Mouse (Mus musculus): ENCODE results near the gene Sumf1. TPM values are rescaled to one million over a fixed set of nuclear protein-coding genes. Genes with fewer than 3 reads are reported as not detected.

Gene Sumf1
- polyA plus RNA-seq, 1 experiment from 2014 or later, result 10.5 TPM

- Histone ChIP-seq H3K4me2 (replicated peaks) (no peak overlapping the region), H3K36me3 (no peaks in the 10 kb centered on the region), H3K27me3 (0 out of 2 replicates have a peak, but pooled peaks cover 5% of the 10 kb centered on the region), H3K4me1 (replicated peaks) (peaks cover 9% of the 10 kb centered on the region), H3K4me3 (replicated peaks) (no peak overlapping the region), H3K9me3 (no peaks in the 10 kb centered on the region), H3K9ac (replicated peaks) (no peak overlapping the region), H3K27ac (no peak overlapping the region)
- ATAC-seq, result no peak
- 94% methylated on average over 4 of the region's 4 CpGs for WGBS
These were observed 44.5 kb downstream of the Sumf1 start for GRCm38 (mm10) chr6:108140722-108141490.

DNA sequence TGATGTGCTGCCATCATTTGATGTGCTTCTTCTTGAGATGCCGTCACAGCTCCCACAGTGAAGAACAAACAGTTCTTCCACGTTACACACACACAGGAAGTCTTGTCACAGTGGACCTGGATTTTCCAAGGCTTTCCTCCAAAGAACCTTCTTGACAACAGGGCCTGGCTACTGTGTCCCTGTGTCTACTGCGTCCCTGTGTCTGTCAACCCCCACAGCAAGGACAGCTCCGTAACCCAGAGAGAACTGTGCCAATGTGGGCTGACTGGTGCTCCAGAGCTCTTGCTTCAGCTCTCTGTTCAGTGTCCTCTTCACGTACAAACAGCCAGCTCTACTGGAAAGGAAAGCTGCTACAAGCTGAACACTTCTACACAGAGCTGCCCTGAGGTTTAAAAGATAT, 48.4 kb downstream of the Sumf1 start:
- H3K9me3 ChIP-seq, result no peaks in the 10 kb centered on the region
- H3K36me3 ChIP-seq, result no peaks in the 10 kb centered on the region
- WGBS, result 94% methylated on average over 5 of the region's 5 CpGs
- no peaks in the 10 kb centered on the region for H3K27me3 ChIP-seq
- H3K4me3 ChIP-seq (replicated peaks), result no peak overlapping the region
- no peak overlapping the region for H3K9ac ChIP-seq (replicated peaks)
- no peak overlapping the region for H3K4me2 ChIP-seq (replicated peaks)
- no peak overlapping the region for H3K27ac ChIP-seq
- ATAC-seq, result no peak
- no peaks in the 10 kb centered on the region for H3K4me1 ChIP-seq (replicated peaks)

- no peaks in the 10 kb centered on the region for H3K36me3 ChIP-seq
- ATAC-seq, result no peak
- H3K27me3 ChIP-seq, result no peaks in the 10 kb centered on the region
- no peaks in the 10 kb centered on the region for H3K4me1 ChIP-seq (replicated peaks)
- no peaks in the 10 kb centered on the region for H3K9me3 ChIP-seq
- H3K4me2 ChIP-seq (replicated peaks), result no peak overlapping the region
- H3K27ac ChIP-seq, result no peak overlapping the region
- H3K4me3 ChIP-seq (replicated peaks), result no peak overlapping the region
- H3K9ac ChIP-seq (replicated peaks), result no peak overlapping the region
- WGBS, result 97% methylated on average over 1 of the region's 1 CpGs
These were observed 49.1 kb downstream of the Sumf1 start for GRCm38 (mm10) chr6:108136286-108136685.

DNA sequence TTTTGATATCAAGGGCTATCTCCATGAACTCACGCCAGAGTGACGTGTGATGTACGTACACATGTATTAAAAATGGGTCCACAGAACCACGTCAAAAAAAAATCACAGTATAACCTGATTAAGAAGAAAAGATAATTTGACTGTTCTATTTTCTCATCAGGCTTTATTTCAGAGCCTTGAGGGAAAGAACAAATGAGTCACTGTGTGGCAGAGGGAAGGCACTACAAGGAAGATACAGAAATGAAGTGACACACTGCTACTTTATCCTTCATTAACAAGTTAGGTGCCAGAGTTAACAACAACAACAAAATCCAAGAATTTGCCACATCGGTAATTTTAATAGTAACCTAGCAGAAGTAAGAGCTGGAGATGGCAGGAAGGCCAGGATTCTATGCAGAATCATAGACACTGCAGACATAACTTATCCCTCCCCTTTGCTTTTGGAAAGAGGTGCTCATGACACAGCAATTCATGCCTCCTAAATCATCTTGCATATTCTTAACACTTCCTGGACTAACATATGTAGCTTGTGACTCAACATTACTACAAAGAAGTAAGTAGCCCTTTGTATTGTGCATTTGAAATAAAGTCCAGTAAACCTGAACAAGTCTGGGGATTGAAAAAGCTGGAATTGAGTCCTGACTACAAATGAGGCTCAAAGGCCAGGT, 53.0 kb downstream of the Sumf1 start:
- no peaks in the 10 kb centered on the region for H3K9me3 ChIP-seq
- H3K4me2 ChIP-seq (replicated peaks), result no peak overlapping the region
- H3K27ac ChIP-seq, result no peak overlapping the region
- no peak for ATAC-seq
- no peak overlapping the region for H3K4me3 ChIP-seq (replicated peaks)
- WGBS, result 95% methylated on average over 5 of the region's 5 CpGs
- H3K4me1 ChIP-seq (replicated peaks), result no peaks in the 10 kb centered on the region
- no peak overlapping the region for H3K9ac ChIP-seq (replicated peaks)
- no peaks in the 10 kb centered on the region for H3K27me3 ChIP-seq
- H3K36me3 ChIP-seq, result no peaks in the 10 kb centered on the region

DNA sequence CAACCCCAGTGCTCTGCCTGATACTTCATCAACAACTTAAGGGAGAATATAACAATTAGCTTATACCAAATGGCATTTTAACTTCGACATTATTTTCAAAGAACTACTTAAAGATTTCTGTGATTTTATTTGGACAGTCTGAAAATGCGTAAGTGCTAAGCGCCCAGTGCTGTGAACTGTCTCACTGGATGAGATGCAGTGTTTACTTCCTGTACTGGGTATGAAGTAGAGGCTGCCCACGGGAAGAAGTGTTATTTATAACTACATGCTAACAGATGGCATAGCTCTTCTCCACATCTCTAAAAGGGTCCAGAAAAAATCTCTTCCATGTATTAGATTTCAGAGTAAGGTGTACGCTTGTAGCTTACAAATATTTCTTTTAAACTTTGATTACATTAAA, 54.7 kb downstream of the Sumf1 start:
- Histone ChIP-seq H3K4me2 (replicated peaks) (no peak overlapping the region), H3K9ac (replicated peaks) (no peak overlapping the region), H3K4me1 (replicated peaks) (no peaks in the 10 kb centered on the region), H3K9me3 (no peaks in the 10 kb centered on the region), H3K36me3 (no peaks in the 10 kb centered on the region), H3K27ac (no peak overlapping the region), H3K4me3 (replicated peaks) (no peak overlapping the region), H3K27me3 (no peaks in the 10 kb centered on the region)
- WGBS, result 93% methylated on average over 5 of the region's 5 CpGs
- ATAC-seq, result no peak

DNA sequence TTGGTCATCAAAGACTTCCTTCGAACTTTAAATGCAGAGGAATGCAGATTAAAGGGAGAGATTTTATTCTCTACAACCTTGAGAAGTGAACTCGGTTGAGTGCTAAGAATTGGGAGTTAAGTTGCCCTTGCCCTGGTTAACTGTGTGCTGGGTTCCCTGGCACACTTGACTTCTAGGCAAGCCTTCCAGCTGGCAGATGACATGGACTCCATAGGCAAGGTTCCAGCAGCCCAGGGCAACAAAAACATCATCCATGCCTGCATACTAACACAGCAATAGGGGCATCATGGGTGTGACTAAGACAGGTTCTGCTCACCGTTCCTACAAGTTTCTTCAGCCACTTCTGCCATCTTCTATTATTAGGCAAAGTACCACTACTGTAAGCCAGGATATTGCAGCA, 58.8 kb downstream of the Sumf1 start:
- WGBS, result 91% methylated on average over 3 of the region's 3 CpGs
- no peak for ATAC-seq
- H3K36me3 ChIP-seq, result no peaks in the 10 kb centered on the region

DNA sequence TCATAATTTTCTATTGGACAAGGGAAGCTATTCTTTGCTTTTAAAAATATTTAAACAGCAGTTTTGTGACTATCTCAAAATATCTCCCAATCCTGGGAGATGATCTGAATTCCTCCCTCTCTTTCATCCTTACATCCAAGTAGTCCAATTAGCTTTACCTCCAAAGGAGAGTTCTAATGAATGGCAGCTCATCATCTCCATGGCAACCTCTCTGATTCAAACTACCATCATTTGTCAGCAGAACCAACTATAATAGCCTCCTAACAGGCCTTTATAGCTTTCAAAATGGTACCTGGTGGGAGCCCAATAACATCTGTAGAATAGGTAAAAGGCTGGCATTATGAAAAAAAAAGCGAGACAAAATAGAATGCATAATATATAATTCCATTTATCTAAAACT, 59.9 kb downstream of the Sumf1 start:
- ATAC-seq, result no peak
- Histone ChIP-seq H3K4me2 (replicated peaks) (no peak overlapping the region), H3K4me3 (replicated peaks) (no peak overlapping the region), H3K4me1 (replicated peaks) (no peaks in the 10 kb centered on the region), H3K9me3 (no peaks in the 10 kb centered on the region), H3K27ac (no peak overlapping the region), H3K9ac (replicated peaks) (no peak overlapping the region), H3K36me3 (no peaks in the 10 kb centered on the region), H3K27me3 (no peaks in the 10 kb centered on the region)
- WGBS, result 83% methylated on average over 1 of the region's 1 CpGs

More for the DNA sequence above, 58.8 kb downstream of the Sumf1 start:
- Histone ChIP-seq H3K27ac (no peak overlapping the region), H3K4me3 (replicated peaks) (no peak overlapping the region), H3K4me1 (replicated peaks) (no peaks in the 10 kb centered on the region), H3K4me2 (replicated peaks) (no peak overlapping the region), H3K9me3 (no peaks in the 10 kb centered on the region), H3K9ac (replicated peaks) (no peak overlapping the region), H3K27me3 (no peaks in the 10 kb centered on the region)

DNA sequence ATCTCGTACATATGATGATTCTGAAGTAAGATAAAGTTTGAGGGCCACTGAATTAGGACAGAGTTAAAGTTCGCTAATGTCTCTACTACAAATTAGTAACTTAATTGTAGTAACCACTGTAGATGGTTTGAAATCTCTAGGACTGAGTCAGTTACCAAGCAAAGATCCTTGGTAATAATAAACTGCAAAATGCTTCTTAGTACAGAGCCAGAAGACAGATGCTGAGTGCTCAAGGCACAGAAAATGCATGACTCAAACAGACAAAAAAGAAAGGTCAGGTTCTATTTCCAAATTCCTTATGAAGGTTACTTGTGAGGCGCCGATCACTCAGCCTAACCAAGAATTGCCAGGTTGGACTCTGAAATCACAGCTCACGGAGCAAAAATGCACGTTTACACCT, 67.5 kb downstream of the Sumf1 start:
- WGBS, result 94% methylated on average over 6 of the region's 6 CpGs
- H3K4me1 ChIP-seq (replicated peaks), result no peaks in the 10 kb centered on the region
- 0 out of 2 replicates have a peak, but pooled peaks cover 3% of the 10 kb centered on the region for H3K36me3 ChIP-seq
- H3K4me3 ChIP-seq (replicated peaks), result no peak overlapping the region
- no peak overlapping the region for H3K4me2 ChIP-seq (replicated peaks)
- no peaks in the 10 kb centered on the region for H3K27me3 ChIP-seq
- ATAC-seq, result no peak
- no peak overlapping the region for H3K9ac ChIP-seq (replicated peaks)
- H3K9me3 ChIP-seq, result no peaks in the 10 kb centered on the region
- H3K27ac ChIP-seq, result no peak overlapping the region

DNA sequence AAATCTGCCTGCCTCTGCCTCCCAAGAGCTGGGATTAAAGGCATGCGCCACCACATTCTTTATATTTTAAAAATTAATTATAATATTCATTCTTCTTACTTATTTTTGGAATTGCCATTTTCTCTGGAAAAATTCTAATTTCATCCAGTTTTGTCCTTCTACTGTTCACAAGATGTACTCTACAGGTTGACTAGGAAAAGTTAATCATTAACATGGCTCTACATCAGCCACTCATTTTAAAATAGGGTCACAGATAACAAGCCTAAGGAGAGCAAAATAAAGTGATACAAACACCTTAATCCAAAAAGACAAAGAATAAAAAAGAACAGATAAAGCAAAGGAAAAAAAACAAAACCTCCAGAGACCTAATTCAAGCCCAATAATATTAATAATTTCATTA, 70.4 kb downstream of the Sumf1 start:
- ATAC-seq, result no peak
- WGBS, result 97% methylated on average over 1 of the region's 1 CpGs

DNA sequence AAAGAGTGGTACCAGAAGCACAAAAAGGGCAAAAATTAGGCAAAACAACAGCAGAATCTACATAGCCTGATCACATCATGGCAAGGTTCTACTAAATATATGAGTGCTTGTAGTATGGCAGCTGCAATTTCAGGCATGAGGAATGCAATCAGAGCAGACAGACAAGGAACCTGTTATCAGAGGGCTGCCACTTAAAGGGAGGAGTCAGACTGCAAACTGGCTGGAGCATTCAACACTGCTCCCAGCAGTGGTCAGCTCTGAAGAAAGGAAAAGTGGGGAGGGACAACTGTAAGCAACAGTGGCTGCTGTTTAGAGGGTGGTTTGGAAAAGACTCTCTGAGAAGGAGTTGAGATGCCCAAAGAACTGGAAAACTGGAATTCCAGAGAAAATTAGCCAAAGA, 73.7 kb downstream of the Sumf1 start:
- no peaks in the 10 kb centered on the region for H3K9me3 ChIP-seq
- no peak overlapping the region for H3K4me2 ChIP-seq (replicated peaks)
- H3K9ac ChIP-seq (replicated peaks), result no peak overlapping the region
- H3K4me1 ChIP-seq (replicated peaks), result no peaks in the 10 kb centered on the region
- no peaks in the 10 kb centered on the region for H3K27me3 ChIP-seq
- H3K27ac ChIP-seq, result no peak overlapping the region
- H3K36me3 ChIP-seq, result no peaks in the 10 kb centered on the region
- H3K4me3 ChIP-seq (replicated peaks), result no peak overlapping the region
- no peak for ATAC-seq

More for the DNA sequence above, 70.4 kb downstream of the Sumf1 start:
- Histone ChIP-seq H3K9me3 (no peaks in the 10 kb centered on the region), H3K4me2 (replicated peaks) (no peak overlapping the region), H3K36me3 (0 out of 2 replicates have a peak, but pooled peaks cover 3% of the 10 kb centered on the region), H3K27ac (no peak overlapping the region), H3K9ac (replicated peaks) (no peak overlapping the region), H3K4me1 (replicated peaks) (no peaks in the 10 kb centered on the region), H3K4me3 (replicated peaks) (no peak overlapping the region), H3K27me3 (no peaks in the 10 kb centered on the region)

GRCm38 (mm10) chr6:108110336-108110735, 75.0 kb downstream of the Sumf1 start:
- Histone ChIP-seq H3K27ac (no peak overlapping the region), H3K4me3 (replicated peaks) (no peak overlapping the region), H3K36me3 (no peaks in the 10 kb centered on the region), H3K9me3 (no peaks in the 10 kb centered on the region), H3K9ac (replicated peaks) (no peak overlapping the region), H3K4me2 (replicated peaks) (no peak overlapping the region), H3K27me3 (no peaks in the 10 kb centered on the region), H3K4me1 (replicated peaks) (no peaks in the 10 kb centered on the region)
- ATAC-seq, result no peak
- 78% methylated on average over 4 of the region's 4 CpGs for WGBS

DNA sequence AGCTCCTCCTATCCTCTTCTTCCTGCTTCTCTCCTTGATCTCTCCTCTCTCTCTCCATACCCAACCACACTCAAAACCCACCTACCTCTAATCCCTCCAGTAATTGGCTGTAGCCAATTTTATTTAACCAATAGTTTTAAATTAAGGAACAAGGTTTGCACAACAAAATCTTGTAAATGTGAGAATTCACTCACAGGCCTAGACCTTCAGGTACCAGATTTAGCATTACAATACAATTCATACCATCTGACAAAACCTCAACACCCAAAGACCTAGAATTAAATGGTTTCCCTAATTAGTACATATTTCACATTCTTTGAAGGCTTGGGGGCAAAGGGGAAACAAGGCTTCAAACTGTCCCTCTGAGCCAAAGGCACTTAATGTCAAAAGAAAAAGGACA, 78.0 kb downstream of the Sumf1 start:
- Histone ChIP-seq H3K4me1 (replicated peaks) (no peaks in the 10 kb centered on the region), H3K9ac (replicated peaks) (no peak overlapping the region), H3K9me3 (no peaks in the 10 kb centered on the region), H3K36me3 (no peaks in the 10 kb centered on the region), H3K4me3 (replicated peaks) (no peak overlapping the region), H3K27ac (no peak overlapping the region), H3K27me3 (no peaks in the 10 kb centered on the region), H3K4me2 (replicated peaks) (no peak overlapping the region)
- ATAC-seq, result no peak

Data from midbrain, embryonic 13.5 days (tissue).